Mouse (Mus musculus) v-Abl transformed pro-B cells (cell line): ENCODE measurements around the gene Atoh7.

Source experiments
- in situ Hi-C, 2 experiments: fragments of 400-800 bp; cut with MboI; formaldehyde crosslinking; loops; one replicate each; pipeline ENCODE4 v1.15.1; 2025; ENCODE audit not compliant: unreplicated experiment in 2 of 2

Atoh7 gene

GRCm38 (mm10) chr10:63092616-63093550 lies 6.6 kb upstream of the Atoh7 start:
- in situ Hi-C loops, result no loop called here

DNA sequence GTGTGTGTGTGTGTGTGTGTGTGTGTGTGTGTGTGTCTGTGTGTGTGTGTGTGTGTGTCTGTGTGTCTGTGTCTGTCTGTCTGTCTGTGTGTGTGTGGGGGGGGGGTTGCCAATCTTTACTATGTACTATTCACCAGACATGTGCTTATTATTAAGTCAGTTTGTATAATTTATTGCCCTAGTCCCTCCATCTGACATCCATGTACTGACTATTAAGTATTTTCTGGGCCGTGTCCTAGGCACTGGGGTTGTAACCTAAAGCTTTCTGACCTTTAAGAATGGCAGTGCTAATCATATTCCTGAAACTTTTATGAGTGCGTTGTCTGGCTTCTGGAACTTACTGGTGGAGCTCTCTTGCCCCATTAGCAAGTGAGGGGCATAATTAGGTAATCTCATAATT lies 2.7 kb upstream of the Atoh7 start:
- in situ Hi-C loops, result no loop called here

DNA sequence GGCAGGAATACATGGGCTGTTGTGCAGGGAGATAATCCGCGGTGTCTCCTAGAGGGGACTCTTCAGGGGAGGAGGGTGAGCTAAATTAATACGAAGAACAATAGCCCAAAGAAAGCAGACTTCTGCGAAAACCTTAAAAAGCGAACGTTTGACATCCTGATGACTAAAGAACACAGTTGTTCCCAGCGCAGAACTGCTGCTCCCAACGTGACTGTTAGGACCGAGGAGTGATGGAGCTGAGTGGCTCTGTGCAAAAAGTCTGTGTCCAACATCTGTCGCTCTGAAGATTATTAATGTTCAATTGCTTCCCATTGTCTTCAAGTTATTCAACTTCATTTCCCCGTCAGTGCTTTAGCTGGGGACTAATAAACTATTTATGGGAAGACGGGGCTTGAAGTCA lies 1.3 kb upstream of the Atoh7 start:
- in situ Hi-C loops, result no loop called here

GRCm38 (mm10) chr10:63099941-63100562 lies 601 bp downstream of the Atoh7 start:
- in situ Hi-C loops, result no loop called here

DNA sequence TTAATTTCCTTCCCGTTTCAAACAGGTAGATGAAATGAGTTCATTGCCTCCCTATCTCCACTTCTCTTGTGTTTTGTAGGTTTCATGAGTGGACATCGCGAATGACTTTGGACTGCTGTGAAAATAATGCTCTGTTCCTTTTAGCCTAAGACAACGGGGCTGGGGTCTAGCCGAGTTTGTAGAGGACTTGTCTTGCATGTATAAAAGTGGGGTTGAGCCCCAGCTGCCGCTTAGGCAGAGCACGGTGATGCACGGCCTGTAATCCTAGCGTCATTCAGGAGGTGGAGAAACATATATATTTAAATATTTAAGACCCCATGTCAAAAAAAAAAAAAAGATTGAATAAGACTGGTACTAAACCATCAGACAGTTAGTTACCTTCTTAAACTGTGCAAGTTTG lies 1.2 kb downstream of the Atoh7 start:
- in situ Hi-C loops, result no loop called here

- in situ Hi-C loops, result no loop called here
Measured at GRCm38 (mm10) chr10:63113027-63113604, 13.7 kb downstream of the Atoh7 start.

GRCm38 (mm10) chr10:63113716-63114360 lies 14.4 kb downstream of the Atoh7 start:
- in situ Hi-C loops, result no loop called here

DNA sequence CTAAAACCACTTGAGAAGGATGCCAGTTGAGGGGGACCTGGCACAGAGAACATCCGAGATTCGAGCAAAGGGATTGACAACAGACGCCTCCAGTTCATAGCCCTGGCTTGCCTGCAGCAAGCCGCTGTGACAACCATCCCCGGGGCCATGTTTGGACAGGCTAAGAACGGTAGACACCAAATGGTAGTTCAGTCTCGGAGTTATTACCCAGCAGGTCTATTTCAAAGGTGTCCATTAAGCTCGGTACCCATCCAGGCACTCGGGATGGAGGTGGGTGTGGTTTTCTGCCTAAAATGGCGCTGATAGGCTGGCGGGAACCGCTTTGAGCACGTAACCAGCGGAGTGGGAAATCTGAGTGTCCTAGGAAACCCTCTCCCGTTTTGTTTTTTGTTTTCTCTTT lies 16.4 kb downstream of the Atoh7 start:
- in situ Hi-C loops, result no loop called here

GRCm38 (mm10) chr10:63116376-63116775 lies 16.9 kb downstream of the Atoh7 start:
- in situ Hi-C loops, result no loop called here

GRCm38 (mm10) chr10:63117583-63117982 lies 18.1 kb downstream of the Atoh7 start:
- in situ Hi-C loops, result no loop called here

GRCm38 (mm10) chr10:63119916-63120315 lies 20.5 kb downstream of the Atoh7 start:
- in situ Hi-C loops, result no loop called here

DNA sequence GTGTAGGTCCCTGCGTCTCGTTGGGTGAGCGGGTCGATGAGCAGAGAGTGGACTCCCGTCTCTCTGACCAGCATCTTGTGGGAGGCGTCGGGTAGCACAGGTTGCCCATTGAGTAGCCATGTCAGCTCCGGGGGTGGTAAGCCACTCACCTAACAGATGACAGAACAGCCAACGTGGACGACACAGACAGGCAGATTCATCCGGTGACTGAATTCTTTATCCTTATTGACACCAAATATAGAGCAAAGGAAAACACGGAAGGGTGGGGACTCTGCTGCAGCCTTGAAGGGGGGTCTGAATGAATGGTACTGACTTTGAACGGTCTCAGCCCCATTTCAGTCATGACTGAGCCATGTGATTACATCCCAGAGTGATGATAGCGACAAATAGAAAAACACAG lies 22.5 kb downstream of the Atoh7 start:
- in situ Hi-C loops, result no loop called here

DNA sequence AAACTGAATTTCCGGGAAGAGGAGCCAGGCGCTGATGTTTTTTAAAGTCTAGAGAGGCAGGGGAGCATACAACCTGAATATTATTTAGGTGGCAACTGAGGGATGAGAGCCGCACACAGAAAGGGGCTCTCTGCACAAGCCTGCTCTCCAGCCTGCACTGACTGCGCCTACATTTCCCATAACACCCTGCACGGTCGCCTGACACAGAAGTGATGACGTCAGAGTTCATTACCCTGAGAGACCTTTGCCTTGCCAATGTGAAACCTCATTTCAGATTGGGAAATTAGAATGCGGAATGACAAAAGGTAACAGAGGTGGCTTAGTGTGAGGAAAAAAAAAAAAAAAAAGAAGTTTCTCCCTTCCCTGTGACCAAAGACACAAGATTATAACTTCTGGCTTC lies 23.1 kb downstream of the Atoh7 start:
- in situ Hi-C loops, result no loop called here

GRCm38 (mm10) chr10:63123141-63123540 lies 23.7 kb downstream of the Atoh7 start:
- in situ Hi-C loops, result no loop called here

DNA sequence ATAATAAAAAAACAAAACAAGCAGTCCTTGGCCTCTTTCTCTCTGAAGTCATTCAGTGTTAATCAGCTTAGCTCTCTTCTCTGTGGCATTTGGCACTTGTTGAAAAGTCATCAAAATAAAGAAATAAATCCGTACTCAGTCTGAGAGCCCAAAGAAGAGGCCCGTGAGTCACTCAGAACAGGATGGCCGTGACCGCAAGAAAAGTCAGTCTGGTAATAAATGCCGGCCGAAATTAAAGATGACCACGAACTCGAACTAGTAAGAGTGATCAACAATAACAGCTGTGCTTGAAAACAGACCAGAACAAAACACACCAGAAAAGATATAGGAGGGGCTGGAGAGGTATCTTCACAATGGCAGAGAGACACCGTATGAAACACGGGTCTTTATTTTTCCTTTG lies 24.6 kb downstream of the Atoh7 start:
- in situ Hi-C loops, result no loop called here

DNA sequence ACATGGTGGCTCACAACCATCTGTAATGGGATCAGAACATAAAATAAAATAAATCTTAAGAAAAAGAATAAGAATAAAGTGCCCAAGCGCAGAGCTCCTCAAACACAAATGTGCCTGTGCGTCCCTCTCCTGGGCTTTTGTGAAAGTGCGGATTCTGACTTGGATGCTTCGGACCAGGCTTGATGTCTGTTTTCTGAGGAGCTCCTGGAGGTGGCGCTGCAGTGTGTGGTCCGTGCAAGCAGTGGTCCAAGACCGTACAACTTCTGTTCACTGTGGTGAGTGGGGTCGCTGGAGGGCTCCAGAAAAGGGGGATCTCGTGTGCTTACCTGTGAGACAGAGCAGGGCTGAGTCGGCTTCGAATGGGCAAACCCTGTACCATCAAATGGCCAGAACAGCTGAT lies 25.9 kb downstream of the Atoh7 start:
- in situ Hi-C loops, result no loop called here

DNA sequence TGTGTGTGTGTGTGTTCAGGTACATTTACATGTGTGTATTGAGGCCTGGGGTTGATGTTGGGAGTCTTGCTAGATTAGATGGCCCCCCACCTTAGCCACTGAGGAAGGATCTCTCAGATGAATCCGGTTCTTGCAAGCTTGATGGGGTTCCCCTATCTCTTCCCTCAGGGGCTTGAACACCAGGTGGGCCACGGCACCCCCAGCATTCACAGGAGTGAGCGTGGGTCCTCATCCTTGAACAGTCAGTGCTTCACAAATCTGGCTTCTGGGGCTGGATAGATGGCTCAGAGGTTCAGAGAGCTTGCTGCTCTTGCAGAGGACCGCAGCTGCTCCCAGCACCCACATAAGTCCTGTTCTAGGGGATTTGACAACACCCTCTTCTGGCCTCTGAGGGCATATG lies 26.7 kb downstream of the Atoh7 start:
- in situ Hi-C loops, result no loop called here

GRCm38 (mm10) chr10:63127156-63127555 lies 27.7 kb downstream of the Atoh7 start:
- in situ Hi-C loops, result no loop called here

GRCm38 (mm10) chr10:63128256-63128655 lies 28.8 kb downstream of the Atoh7 start:
- in situ Hi-C loops, result no loop called here

- in situ Hi-C loops, result no loop called here
Measured at GRCm38 (mm10) chr10:63130500-63130899, 31.0 kb downstream of the Atoh7 start.

- in situ Hi-C loops, result no loop called here
Measured at GRCm38 (mm10) chr10:63132356-63132755, 32.9 kb downstream of the Atoh7 start.
